Comparison of ENCODE assay signal across 8 mouse cellular contexts in genomic region chr11:29718541-29718940, GRCm38 (mm10). TPM values are rescaled to one million over a fixed set of nuclear protein-coding genes. Genes with fewer than 3 reads are reported as not detected.
DNase-seq lines count a peak whose midpoint lies in the region; ATAC-seq and TF ChIP-seq lines count a peak whose summit lies in the region.

No protein-coding gene starts in this region.

- no peaks in the 10 kb centered on the region for H3K36me3 ChIP-seq in liver, embryonic 16.5 days (ENCODE audit: control insufficient read depth, insufficient read depth)
- H3K36me3 ChIP-seq in embryonic facial prominence, embryonic 12.5 days: no peaks in the 10 kb centered on the region
- no peaks in the 10 kb centered on the region for H3K36me3 ChIP-seq in kidney, adult 2 months (ENCODE audit: control insufficient read depth, insufficient read depth, low read length)
- peaks cover 18% of the 10 kb centered on the region for H3K36me3 ChIP-seq in megakaryocyte, embryonic 14.5 days (replicated peaks; ENCODE audit: low read length)

- H3K27me3 ChIP-seq in liver, embryonic 16.5 days (ENCODE audit: control insufficient read depth, insufficient read depth, low read depth, low read length): no peaks in the 10 kb centered on the region
- H3K27me3 ChIP-seq in embryonic facial prominence, embryonic 12.5 days: no peaks in the 10 kb centered on the region
- H3K27me3 ChIP-seq in kidney, adult 2 months (replicated peaks; ENCODE audit: control insufficient read depth, insufficient read depth, low read length): no peaks in the 10 kb centered on the region
- H3K27me3 ChIP-seq in megakaryocyte, embryonic 14.5 days (replicated peaks): no peaks in the 10 kb centered on the region

- no peaks in the 10 kb centered on the region for H3K9me3 ChIP-seq in liver, embryonic 16.5 days (replicated peaks; ENCODE audit: control insufficient read depth, low read length)
- no peaks in the 10 kb centered on the region for H3K9me3 ChIP-seq in embryonic facial prominence, embryonic 12.5 days
- no peaks in the 10 kb centered on the region for H3K9me3 ChIP-seq in megakaryocyte, embryonic 14.5 days

- no peak overlapping the region for H3K9ac ChIP-seq in liver, embryonic 16.5 days (ENCODE audit: low read depth, low read length)
- H3K9ac ChIP-seq in embryonic facial prominence, embryonic 12.5 days: no peak overlapping the region

- no peak for DNase-seq in liver
- DNase-seq in kidney, adult 2 months: peak; percentile 69
- no peak for DNase-seq in thymus, postnatal 14 days
- no peak for DNase-seq in spleen, postnatal 36 days (ENCODE audit: low spot score in 2 of 2)
- no peak for DNase-seq in cerebellum, adult 9-11 months

- TF ChIP-seq CTCF in kidney, adult 2 months (conservative IDR thresholded peaks at IDR 0.05; ENCODE audit: insufficient read depth, insufficient read length, low read depth, low read length): no peak

- no peak overlapping the region for H3K4me3 ChIP-seq in liver, embryonic 16.5 days (ENCODE audit: low read depth, low read length)
- H3K4me3 ChIP-seq in embryonic facial prominence, embryonic 12.5 days: no peak overlapping the region
- H3K4me3 ChIP-seq in kidney, adult 2 months (ENCODE audit: insufficient read depth, low read depth, low read length): peak overlapping the region; percentile 30
- H3K4me3 ChIP-seq in megakaryocyte, embryonic 14.5 days (replicated peaks): peak overlapping the region; percentile 10

- H3K4me1 ChIP-seq in liver, embryonic 16.5 days (ENCODE audit: control insufficient read depth, low read depth, low read length): no peaks in the 10 kb centered on the region
- H3K4me1 ChIP-seq in embryonic facial prominence, embryonic 12.5 days: peaks cover 8% of the 10 kb centered on the region
- H3K4me1 ChIP-seq in kidney, adult 2 months (ENCODE audit: control insufficient read depth, insufficient read depth, low read length): peaks cover 7% of the 10 kb centered on the region
- H3K4me1 ChIP-seq in megakaryocyte, embryonic 14.5 days: peaks cover 21% of the 10 kb centered on the region

- no peak overlapping the region for H3K4me2 ChIP-seq in liver, embryonic 16.5 days (ENCODE audit: low read depth, low read length)
- 0 out of 2 replicates have a peak overlapping the region, but pooled peaks have one; percentile 5 for H3K4me2 ChIP-seq in embryonic facial prominence, embryonic 12.5 days (replicated peaks)

- 56% methylated on average over 6 of the region's 6 CpGs for WGBS in liver, embryonic 16.5 days (ENCODE audit: insufficient replicate concordance)
- 37% methylated on average over 6 of the region's 6 CpGs for WGBS in embryonic facial prominence, embryonic 12.5 days
- WGBS in kidney, adult 2 months: 21% methylated on average over 6 of the region's 6 CpGs

- ATAC-seq in liver, embryonic 16.5 days (ENCODE audit: low read depth): 0 out of 2 replicates have a peak, but pooled peaks have one; percentile 32
- ATAC-seq in embryonic facial prominence, embryonic 12.5 days (ENCODE audit: insufficient number of reproducible peaks, insufficient read depth, low FRiP score, low TSS enrichment): no peak

- no peak for TF ChIP-seq POLR2A in kidney, adult 2 months (IDR thresholded peaks at IDR 0.05; ENCODE audit: low read depth, low read length)

- H3K27ac ChIP-seq in liver, embryonic 16.5 days (ENCODE audit: low read length): no peak overlapping the region
- H3K27ac ChIP-seq in embryonic facial prominence, embryonic 12.5 days: peak overlapping the region; percentile 54
- H3K27ac ChIP-seq in kidney, adult 2 months (ENCODE audit: insufficient read depth, low read depth, low read length): peak overlapping the region; percentile 64; the same call in 1 of the 2 replicates

RNA-seq across cellular contexts. Expression of gene Rtn4, which starts 25.8 kb away (rescaled TPM):
- 9.8 and 11.4 TPM in 2 replicates for polyA plus RNA-seq in liver, embryonic 16.5 days (2015; fragmentation: Nextera tagmentation; extraction: Ambion mirVana)
- polyA plus RNA-seq in embryonic facial prominence, embryonic 12.5 days (2016; fragmentation: Nextera tagmentation; extraction: Ambion mirVana): 88.5 and 92.4 TPM in 2 replicates
- polyA plus RNA-seq in kidney, adult 2 months (2012; rRNA removed): 56.1 and 72.2 TPM in 2 replicates
- 295 and 641 TPM in 2 replicates for polyA plus RNA-seq in megakaryocyte, embryonic 14.5 days (2012; ENCODE audit: insufficient read depth, low replicate concordance)

Comparison
In these comparisons a context has a peak if more than half of its experiments do, and no peak if none do; other contexts are left out.
1. H3K4me3 ChIP-seq: peak in kidney, adult 2 months (single experiment) and megakaryocyte, embryonic 14.5 days (single experiment); none in liver, embryonic 16.5 days (single experiment) and embryonic facial prominence, embryonic 12.5 days (single experiment).